Mouse (Mus musculus) hematopoietic multipotent progenitor cell, adult 10-12 weeks (in vitro differentiated cells): ENCODE data around the gene Casq2. TPM values are rescaled to one million over a fixed set of nuclear protein-coding genes. Genes with fewer than 3 reads are reported as not detected.

Source experiments
- polyA plus RNA-seq: library from polyadenylated mRNA; stranded (reverse); fragments of >175 nt; gene quantifications from 2 replicates; pipeline ENCODE4 v1.2.3, GENCODE M21; 2012; ENCODE audit warnings: low replicate concordance

Casq2 gene
- not detected in 2 replicates for polyA plus RNA-seq

DNA sequence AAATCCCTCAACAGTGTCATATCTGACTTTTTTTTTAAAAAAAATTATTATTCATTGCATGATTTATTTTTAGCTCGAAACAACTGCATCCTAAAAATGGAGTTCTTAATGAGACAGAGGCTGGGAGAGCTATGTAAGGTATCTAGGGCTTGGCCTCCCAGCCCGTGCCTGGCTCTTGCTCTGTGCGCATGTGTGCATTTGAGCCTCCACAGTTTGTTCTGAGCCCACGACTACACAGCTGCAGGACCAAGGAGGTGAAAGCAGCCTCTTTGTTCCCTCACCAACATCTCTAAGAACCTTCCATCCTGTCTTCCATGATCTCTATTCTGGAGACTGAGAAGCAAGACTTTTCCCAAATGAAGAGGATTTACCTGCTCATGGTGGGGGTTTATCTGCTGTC lies at the start of gene Casq2:
TSS of gene Casq2 (plus strand) at position 133 of the 400 bp plus-strand sequence.

Other genes with a start within 250 kb of the Casq2 start
- gene Mab21l3, start 237.5 kb upstream of the Casq2 start, polyA plus RNA-seq: 0.36 and 1.7 TPM in 2 replicates
- gene Slc22a15, start 162.0 kb upstream of the Casq2 start, polyA plus RNA-seq: 3.3 and 11.3 TPM in 2 replicates
- gene Nhlh2, start 76.3 kb upstream of the Casq2 start, polyA plus RNA-seq: not detected in 2 replicates
- 2.6 and 25.3 TPM in 2 replicates for gene Vangl1, start 118.3 kb downstream of the Casq2 start, polyA plus RNA-seq